19 mouse cellular contexts compared by ENCODE assay signal in genomic region chr2:171747162-171747561, GRCm38 (mm10).
DNase-seq lines count a peak whose midpoint lies in the region; ATAC-seq lines count a peak whose summit lies in the region.
"Had no signal": no experiment of that assay in that cellular context is flagged by ENCODE, and none has a peak within 500 bp of the region (broad histone marks: within the 10 kb centered on the region; RNA-seq: fewer than 3 reads in every experiment).

No protein-coding gene starts in this region.

- no peak overlapping the region for H3K4me3 ChIP-seq in embryonic facial prominence, embryonic 14.5 days (ENCODE audit: low read depth, low read length)
- H3K4me3 ChIP-seq in embryonic facial prominence, embryonic 10.5 days: no peak overlapping the region
- H3K4me3 ChIP-seq: embryonic facial prominence, embryonic 13.5 days; forebrain, embryonic 15.5 days; heart, embryonic 10.5 days; hindbrain, embryonic 13.5 days; limb, embryonic 12.5 days; liver, embryonic 12.5 days had no signal

- 15% methylated on average over 1 of the region's 1 CpGs for WGBS in embryonic facial prominence, embryonic 14.5 days
- WGBS in embryonic facial prominence, embryonic 10.5 days: 14% methylated on average over 1 of the region's 1 CpGs

- no peak for ATAC-seq in embryonic facial prominence, embryonic 14.5 days (ENCODE audit: low read depth)
- ATAC-seq: forebrain, embryonic 15.5 days; liver, embryonic 12.5 days had no signal

- no peaks in the 10 kb centered on the region for H3K36me3 ChIP-seq in embryonic facial prominence, embryonic 14.5 days (ENCODE audit: control insufficient read depth, insufficient read depth, low read length)
- no peaks in the 10 kb centered on the region for H3K36me3 ChIP-seq in embryonic facial prominence, embryonic 10.5 days (replicated peaks)
- H3K36me3 ChIP-seq: embryonic facial prominence, embryonic 13.5 days; forebrain, embryonic 15.5 days; heart, embryonic 10.5 days; hindbrain, embryonic 13.5 days; limb, embryonic 12.5 days; liver, embryonic 12.5 days had no signal

- H3K4me2 ChIP-seq in embryonic facial prominence, embryonic 14.5 days (ENCODE audit: low read depth, low read length): no peak overlapping the region
- H3K4me2 ChIP-seq: embryonic facial prominence, embryonic 13.5 days; forebrain, embryonic 15.5 days; hindbrain, embryonic 13.5 days; limb, embryonic 12.5 days; liver, embryonic 12.5 days had no signal

- no peaks in the 10 kb centered on the region for H3K27me3 ChIP-seq in embryonic facial prominence, embryonic 14.5 days (replicated peaks; ENCODE audit: control insufficient read depth, insufficient read depth, low read length)
- H3K27me3 ChIP-seq in embryonic facial prominence, embryonic 10.5 days (replicated peaks; ENCODE audit: low read depth, poor library complexity, severe bottlenecking): no peaks in the 10 kb centered on the region
- H3K27me3 ChIP-seq: embryonic facial prominence, embryonic 13.5 days; forebrain, embryonic 15.5 days; hindbrain, embryonic 13.5 days; limb, embryonic 12.5 days; liver, embryonic 12.5 days had no signal

- no peaks in the 10 kb centered on the region for H3K9me3 ChIP-seq in embryonic facial prominence, embryonic 14.5 days (ENCODE audit: control insufficient read depth, low read length)
- H3K9me3 ChIP-seq in embryonic facial prominence, embryonic 10.5 days: no peaks in the 10 kb centered on the region
- H3K9me3 ChIP-seq: forebrain, embryonic 15.5 days had no signal

- H3K27ac ChIP-seq in embryonic facial prominence, embryonic 14.5 days (replicated peaks; ENCODE audit: low read depth, low read length): no peak overlapping the region
- H3K27ac ChIP-seq in embryonic facial prominence, embryonic 10.5 days (replicated peaks): no peak overlapping the region
- H3K27ac ChIP-seq: embryonic facial prominence, embryonic 13.5 days; forebrain, embryonic 15.5 days; heart, embryonic 10.5 days; hindbrain, embryonic 13.5 days; limb, embryonic 12.5 days; liver, embryonic 12.5 days had no signal

- H3K9ac ChIP-seq in embryonic facial prominence, embryonic 14.5 days (ENCODE audit: low read depth, low read length): no peak overlapping the region
- H3K9ac ChIP-seq: embryonic facial prominence, embryonic 13.5 days; forebrain, embryonic 15.5 days; hindbrain, embryonic 13.5 days; limb, embryonic 12.5 days; liver, embryonic 12.5 days had no signal

- DNase-seq in embryonic facial prominence, embryonic 14.5 days (ENCODE audit: low spot score): peak; percentile 12
- DNase-seq in embryonic facial prominence, embryonic 10.5 days (ENCODE audit: low spot score): no peak
- peak; percentile 11 for DNase-seq in lung, postnatal 10 days
- DNase-seq in lung, adult 18-20 months: no peak
- DNase-seq in gastrocnemius, adult 8-10 months (ENCODE audit: low spot score in 2 of 2): peak; percentile 10 to 18
- DNase-seq in embryo, embryonic 9.5 days (ENCODE audit: extremely low spot score): no peak
- DNase-seq in kidney, postnatal 25 days: no peak
- DNase-seq: cerebellum, adult 8-10 months; kidney, adult 9 months; kidney, postnatal 36 days; lung, postnatal 14 days; right cerebral cortex, postnatal 14 days; thymus, postnatal 36 days had no signal

- no peaks in the 10 kb centered on the region for H3K4me1 ChIP-seq in embryonic facial prominence, embryonic 14.5 days (ENCODE audit: control insufficient read depth, insufficient read depth, low read length)
- peaks cover 4% of the 10 kb centered on the region; the same call in 1 of the 2 replicates for H3K4me1 ChIP-seq in embryonic facial prominence, embryonic 10.5 days
- H3K4me1 ChIP-seq: forebrain, embryonic 15.5 days; hindbrain, embryonic 13.5 days; liver, embryonic 12.5 days had no signal

Comparison
In these comparisons a context has a peak if more than half of its experiments do, and no peak if none do; other contexts are left out.
1. DNase-seq: peak in embryonic facial prominence, embryonic 14.5 days (single experiment), lung, postnatal 10 days (single experiment) and gastrocnemius, adult 8-10 months (2 of 2); none in embryonic facial prominence, embryonic 10.5 days (single experiment), lung, adult 18-20 months (0 of 2), embryo, embryonic 9.5 days (single experiment) and kidney, postnatal 25 days (0 of 2).